Mouse (Mus musculus): Measurements from ENCODE around the gene Raph1. TPM values are rescaled to one million over a fixed set of nuclear protein-coding genes. Genes with fewer than 3 reads are reported as not detected.

Raph1 gene
- polyA plus RNA-seq, 1 experiment from 2014 or later: 27.6 TPM

- peaks cover 12% of the 10 kb centered on the region for H3K4me1 ChIP-seq
- 85% methylated on average over 5 of the region's 5 CpGs for WGBS
- ATAC-seq (ENCODE audit: insufficient number of reproducible peaks, insufficient read depth, low FRiP score, low TSS enrichment, low read depth): no peak
- no peaks in the 10 kb centered on the region for H3K9me3 ChIP-seq
- H3K4me3 ChIP-seq: peak overlapping the region; percentile 92; the same call in 1 of the 2 replicates
- no peaks in the 10 kb centered on the region for H3K27me3 ChIP-seq
- peaks cover 16% of the 10 kb centered on the region for H3K36me3 ChIP-seq
- H3K27ac ChIP-seq: no peak overlapping the region
- peak overlapping the region; percentile 75 for H3K4me2 ChIP-seq
- H3K9ac ChIP-seq: no peak overlapping the region
Measured at GRCm38 (mm10) chr1:60564691-60565090, 2.2 kb downstream of the Raph1 start.

GRCm38 (mm10) chr1:60563021-60563420 lies 3.9 kb downstream of the Raph1 start:
- Histone ChIP-seq H3K9ac (no peak overlapping the region), H3K36me3 (peaks cover 16% of the 10 kb centered on the region), H3K9me3 (no peaks in the 10 kb centered on the region), H3K4me1 (peaks cover 6% of the 10 kb centered on the region; the same call in 1 of the 2 replicates), H3K4me2 (no peak overlapping the region), H3K4me3 (no peak overlapping the region), H3K27ac (no peak overlapping the region), H3K27me3 (no peaks in the 10 kb centered on the region)
- ATAC-seq (ENCODE audit: insufficient number of reproducible peaks, insufficient read depth, low FRiP score, low TSS enrichment, low read depth): no peak

GRCm38 (mm10) chr1:60543681-60544080 lies 23.2 kb downstream of the Raph1 start:
- Histone ChIP-seq H3K4me2 (no peak overlapping the region), H3K9ac (no peak overlapping the region), H3K4me3 (no peak overlapping the region), H3K27me3 (no peaks in the 10 kb centered on the region), H3K27ac (no peak overlapping the region), H3K36me3 (peaks cover 7% of the 10 kb centered on the region), H3K9me3 (peaks cover 12% of the 10 kb centered on the region), H3K4me1 (no peaks in the 10 kb centered on the region)
- 41% methylated on average over 1 of the region's 1 CpGs for WGBS
- no peak for ATAC-seq (ENCODE audit: insufficient number of reproducible peaks, insufficient read depth, low FRiP score, low TSS enrichment, low read depth)

DNA sequence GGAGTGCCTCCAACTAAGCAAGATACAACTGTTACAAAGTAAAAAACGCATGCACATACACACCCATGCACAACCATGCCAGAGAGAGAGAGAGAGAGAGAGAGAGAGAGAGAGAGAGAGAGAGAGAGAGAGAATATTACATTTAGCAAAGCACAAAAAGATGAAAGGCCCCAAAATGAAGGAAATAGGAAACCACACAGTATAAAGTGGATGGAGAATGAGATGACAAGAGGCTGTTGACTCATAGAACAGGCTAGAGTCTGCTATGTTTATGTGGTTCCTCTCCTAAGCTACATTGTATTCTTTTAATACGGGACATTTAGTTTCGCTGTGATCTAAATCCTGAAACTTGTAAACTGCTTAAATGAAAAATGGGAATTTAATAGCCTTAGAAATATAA lies 27.6 kb downstream of the Raph1 start:
- Histone ChIP-seq H3K9ac (no peak overlapping the region), H3K27ac (no peak overlapping the region), H3K9me3 (no peaks in the 10 kb centered on the region), H3K36me3 (no peaks in the 10 kb centered on the region), H3K4me1 (no peaks in the 10 kb centered on the region), H3K27me3 (no peaks in the 10 kb centered on the region), H3K4me2 (no peak overlapping the region), H3K4me3 (no peak overlapping the region)
- ATAC-seq (ENCODE audit: insufficient number of reproducible peaks, insufficient read depth, low FRiP score, low TSS enrichment, low read depth): no peak
- WGBS: 92% methylated on average over 3 of the region's 3 CpGs

DNA sequence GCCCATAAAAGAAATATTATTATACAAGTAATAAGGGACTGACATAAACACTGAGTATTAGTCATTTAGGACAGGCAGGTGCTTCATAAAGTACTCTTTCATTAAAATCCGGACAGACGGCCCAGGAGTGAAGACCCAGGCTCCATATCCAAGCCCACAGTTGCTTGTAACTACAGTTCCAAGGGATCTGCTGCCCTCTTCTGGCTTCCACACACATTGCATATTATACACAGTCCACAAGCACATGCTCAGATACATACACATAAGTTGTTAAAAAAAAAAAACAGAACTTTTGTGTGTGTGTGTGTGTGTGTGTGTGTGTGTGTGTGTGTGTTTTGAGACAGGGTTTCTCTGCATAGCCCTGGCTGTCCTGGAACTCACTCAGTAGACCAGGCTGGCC lies 32.0 kb downstream of the Raph1 start:
- Histone ChIP-seq H3K4me3 (no peak overlapping the region), H3K36me3 (peaks cover 14% of the 10 kb centered on the region), H3K27ac (no peak overlapping the region), H3K9ac (no peak overlapping the region), H3K27me3 (no peaks in the 10 kb centered on the region), H3K4me2 (no peak overlapping the region), H3K4me1 (no peaks in the 10 kb centered on the region), H3K9me3 (no peaks in the 10 kb centered on the region)
- no peak for ATAC-seq (ENCODE audit: insufficient number of reproducible peaks, insufficient read depth, low FRiP score, low TSS enrichment, low read depth)
- WGBS: 84% methylated on average over 2 of the region's 2 CpGs

GRCm38 (mm10) chr1:60530636-60531035 lies 36.3 kb downstream of the Raph1 start:
- Histone ChIP-seq H3K36me3 (peaks cover 36% of the 10 kb centered on the region), H3K4me3 (no peak overlapping the region), H3K4me1 (no peaks in the 10 kb centered on the region), H3K4me2 (no peak overlapping the region), H3K27me3 (no peaks in the 10 kb centered on the region), H3K9ac (no peak overlapping the region), H3K27ac (no peak overlapping the region), H3K9me3 (no peaks in the 10 kb centered on the region)
- WGBS: 83% methylated on average over 2 of the region's 2 CpGs
- ATAC-seq (ENCODE audit: insufficient number of reproducible peaks, insufficient read depth, low FRiP score, low TSS enrichment, low read depth): no peak

DNA sequence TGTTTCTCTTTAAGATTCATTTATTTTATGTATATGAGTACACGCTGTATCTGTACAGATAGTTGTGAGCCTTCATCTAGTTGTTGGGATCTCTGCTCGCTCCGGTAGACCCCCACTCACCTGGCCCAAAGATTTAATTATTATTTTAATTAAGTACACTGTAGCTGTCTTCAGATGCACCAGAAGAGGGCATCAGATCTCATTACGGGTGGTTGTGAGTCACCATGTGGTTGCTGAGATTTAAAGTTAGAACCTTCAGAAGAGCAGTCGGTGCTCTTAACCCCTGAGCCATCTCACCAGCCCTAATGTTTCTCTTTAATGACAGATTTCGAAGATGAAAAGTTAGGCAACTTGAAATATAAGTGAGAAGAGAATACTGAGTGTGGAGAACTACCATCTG lies 36.8 kb downstream of the Raph1 start:
- no peak for ATAC-seq (ENCODE audit: insufficient number of reproducible peaks, insufficient read depth, low FRiP score, low TSS enrichment, low read depth)
- Histone ChIP-seq H3K36me3 (peaks cover 41% of the 10 kb centered on the region), H3K4me1 (no peaks in the 10 kb centered on the region), H3K27me3 (no peaks in the 10 kb centered on the region), H3K27ac (no peak overlapping the region), H3K9ac (no peak overlapping the region), H3K4me2 (no peak overlapping the region), H3K9me3 (no peaks in the 10 kb centered on the region), H3K4me3 (no peak overlapping the region)
- 89% methylated on average over 6 of the region's 6 CpGs for WGBS

DNA sequence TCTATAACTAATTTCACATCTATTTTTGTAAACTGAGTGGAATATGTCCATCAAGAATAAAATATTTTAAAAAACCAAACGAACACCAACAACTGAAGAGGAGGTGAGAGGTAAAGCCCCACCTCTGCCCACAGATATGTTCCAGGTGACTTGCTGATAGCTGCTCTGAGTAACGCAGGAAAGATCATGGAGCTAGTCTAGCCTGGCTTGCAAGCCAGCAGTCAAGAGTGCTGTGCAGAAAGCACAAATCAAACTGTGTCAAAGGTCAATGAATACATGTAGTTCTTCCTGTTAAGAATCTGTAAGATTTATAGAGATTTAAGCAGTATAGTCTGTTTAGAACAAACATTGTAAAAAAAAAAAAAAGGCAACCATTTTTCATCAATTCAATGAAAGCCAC lies 56.3 kb downstream of the Raph1 start:
- Histone ChIP-seq H3K9ac (no peak overlapping the region), H3K4me1 (no peaks in the 10 kb centered on the region), H3K4me3 (no peak overlapping the region), H3K9me3 (no peaks in the 10 kb centered on the region), H3K27ac (no peak overlapping the region), H3K36me3 (peaks cover 14% of the 10 kb centered on the region), H3K27me3 (no peaks in the 10 kb centered on the region), H3K4me2 (no peak overlapping the region)
- 86% methylated on average over 2 of the region's 2 CpGs for WGBS
- no peak for ATAC-seq (ENCODE audit: insufficient number of reproducible peaks, insufficient read depth, low FRiP score, low TSS enrichment, low read depth)

DNA sequence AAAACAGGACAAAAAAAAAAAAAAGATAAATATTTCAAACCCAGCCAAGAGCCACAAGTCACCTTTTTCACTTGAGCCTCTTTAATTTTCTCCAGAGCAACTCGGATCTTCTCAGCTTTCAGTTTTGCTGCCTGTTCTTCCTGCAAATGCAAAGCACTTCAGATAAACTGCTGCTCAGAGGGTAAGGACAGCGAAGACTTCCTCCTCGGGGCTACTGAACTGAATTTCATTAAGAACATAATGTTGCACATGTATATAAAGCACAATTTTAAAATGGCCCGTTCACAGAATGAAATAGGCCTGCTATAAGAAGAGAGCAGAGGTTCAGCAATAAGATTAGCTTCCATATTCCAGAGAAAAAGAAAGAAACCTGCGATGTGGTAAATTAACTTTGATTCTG lies 63.4 kb downstream of the Raph1 start:
- Histone ChIP-seq H3K9me3 (no peaks in the 10 kb centered on the region), H3K36me3 (peaks cover 21% of the 10 kb centered on the region), H3K27ac (no peak overlapping the region), H3K4me2 (no peak overlapping the region), H3K4me1 (no peaks in the 10 kb centered on the region), H3K27me3 (no peaks in the 10 kb centered on the region), H3K9ac (no peak overlapping the region), H3K4me3 (no peak overlapping the region)
- 49% methylated on average over 5 of the region's 5 CpGs for WGBS
- ATAC-seq (ENCODE audit: insufficient number of reproducible peaks, insufficient read depth, low FRiP score, low TSS enrichment, low read depth): no peak

DNA sequence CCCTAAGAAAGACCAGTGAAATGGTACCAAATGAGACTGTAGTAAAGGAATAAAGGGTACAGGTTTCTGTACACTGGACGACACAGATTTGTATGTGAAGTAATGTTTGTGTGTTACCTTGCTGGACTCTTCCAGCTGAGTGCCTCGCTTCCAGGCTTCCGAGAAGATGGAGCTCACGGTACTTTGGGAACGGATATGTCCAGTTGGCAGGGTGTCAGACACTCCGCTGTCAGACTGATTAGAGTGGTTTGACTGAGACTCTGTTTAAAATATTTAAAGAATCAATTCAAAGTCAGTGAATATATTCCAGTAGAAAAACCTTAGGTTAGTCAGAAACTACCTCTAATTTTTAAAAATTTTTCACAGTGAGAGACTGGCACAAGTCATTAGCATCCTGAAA lies 73.5 kb downstream of the Raph1 start:
- Histone ChIP-seq H3K27ac (no peak overlapping the region), H3K9ac (no peak overlapping the region), H3K4me1 (no peaks in the 10 kb centered on the region), H3K36me3 (peaks cover 80% of the 10 kb centered on the region), H3K27me3 (no peaks in the 10 kb centered on the region), H3K4me2 (no peak overlapping the region), H3K9me3 (no peaks in the 10 kb centered on the region), H3K4me3 (no peak overlapping the region)
- 88% methylated on average over 6 of the region's 6 CpGs for WGBS
- no peak for ATAC-seq (ENCODE audit: insufficient number of reproducible peaks, insufficient read depth, low FRiP score, low TSS enrichment, low read depth)

DNA sequence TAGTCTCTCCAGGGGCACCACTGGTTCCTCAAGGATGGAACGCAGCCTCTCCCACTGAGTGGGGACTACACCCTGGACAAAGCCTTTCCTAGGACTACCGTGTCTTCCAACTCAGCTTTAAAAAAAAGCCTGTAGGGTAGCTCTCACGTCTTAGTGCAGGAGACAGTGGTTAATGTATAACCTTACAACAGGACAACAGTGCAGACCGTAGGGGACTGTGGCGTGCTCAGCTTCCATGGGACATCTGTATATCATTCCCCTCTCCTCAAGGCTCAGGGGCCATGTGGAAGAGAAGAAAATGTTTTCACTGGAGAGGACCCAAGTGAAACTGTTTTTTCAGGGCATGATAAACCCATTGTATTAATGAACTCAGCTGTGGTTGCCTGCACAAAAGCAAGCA lies 74.5 kb downstream of the Raph1 start:
- H3K9me3 ChIP-seq: no peaks in the 10 kb centered on the region
- WGBS: 81% methylated on average over 5 of the region's 5 CpGs
- no peak overlapping the region for H3K4me3 ChIP-seq
- no peaks in the 10 kb centered on the region for H3K4me1 ChIP-seq
- no peak overlapping the region for H3K9ac ChIP-seq
- H3K4me2 ChIP-seq: no peak overlapping the region
- ATAC-seq (ENCODE audit: insufficient number of reproducible peaks, insufficient read depth, low FRiP score, low TSS enrichment, low read depth): no peak
- H3K27me3 ChIP-seq: no peaks in the 10 kb centered on the region
- H3K27ac ChIP-seq: no peak overlapping the region
- peaks cover 80% of the 10 kb centered on the region for H3K36me3 ChIP-seq

DNA sequence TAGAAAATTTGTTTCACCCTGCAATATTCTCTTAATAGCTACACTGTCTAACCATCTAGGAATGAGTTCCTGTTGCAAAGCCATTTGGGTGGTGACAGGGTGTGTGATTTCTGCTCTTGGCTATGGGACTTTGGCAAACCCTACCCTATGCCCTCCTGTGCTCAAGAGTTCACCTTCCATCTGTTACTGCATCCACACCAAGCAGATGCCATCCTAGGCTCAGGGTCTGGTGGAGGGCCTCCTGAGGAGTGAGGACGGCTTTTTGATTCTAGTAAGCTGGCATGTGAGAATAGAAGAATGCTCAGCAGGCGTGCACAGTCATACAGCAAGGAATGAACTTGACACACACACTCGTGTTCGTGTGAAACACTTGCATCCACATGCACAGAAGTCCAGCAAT lies 76.4 kb downstream of the Raph1 start:
- WGBS: 81% methylated on average over 4 of the region's 4 CpGs
- no peak overlapping the region for H3K27ac ChIP-seq
- H3K27me3 ChIP-seq: no peaks in the 10 kb centered on the region
- H3K9ac ChIP-seq: no peak overlapping the region
- peaks cover 70% of the 10 kb centered on the region for H3K36me3 ChIP-seq
- no peaks in the 10 kb centered on the region for H3K4me1 ChIP-seq
- no peaks in the 10 kb centered on the region for H3K9me3 ChIP-seq
- no peak overlapping the region for H3K4me2 ChIP-seq
- H3K4me3 ChIP-seq: no peak overlapping the region
- ATAC-seq (ENCODE audit: insufficient number of reproducible peaks, insufficient read depth, low FRiP score, low TSS enrichment, low read depth): no peak

GRCm38 (mm10) chr1:60489660-60490059 lies 77.2 kb downstream of the Raph1 start:
- WGBS: 89% methylated on average over 2 of the region's 2 CpGs
- 0 out of 2 replicates have a peak, but pooled peaks have one; percentile 34 for ATAC-seq (ENCODE audit: insufficient number of reproducible peaks, insufficient read depth, low FRiP score, low TSS enrichment, low read depth)

More at GRCm38 (mm10) chr1:60489660-60490059, 77.2 kb downstream of the Raph1 start:
- Histone ChIP-seq H3K9me3 (no peaks in the 10 kb centered on the region), H3K36me3 (peaks cover 64% of the 10 kb centered on the region), H3K4me2 (no peak overlapping the region), H3K27me3 (no peaks in the 10 kb centered on the region), H3K4me1 (no peaks in the 10 kb centered on the region), H3K27ac (no peak overlapping the region), H3K4me3 (no peak overlapping the region), H3K9ac (no peak overlapping the region)
